Mouse (Mus musculus) neural tube, embryonic 12.5 days (tissue): Measurements from ENCODE around the gene Hist3h2ba. TPM values are rescaled to one million over a fixed set of nuclear protein-coding genes. Genes with fewer than 3 reads are reported as not detected.

Experiments used
- ATAC-seq: fragments of 200-750 bp; cut with Nextera tagmentation; 2 replicates; pipeline ENCODE4 v1.8.0; 2017; ENCODE audit warnings: low read depth, mild to moderate bottlenecking, moderate TSS enrichment, moderate library complexity; ENCODE audit not compliant: low FRiP score
- H3K27ac ChIP-seq: fragments of 300-500 bp; sonication (generic); 2 replicates; pipeline ENCODE4 v1.5.1; 2016
- H3K27me3 ChIP-seq: fragments of 300-500 bp; sonication (generic); replicated peaks from 2 replicates; pipeline ENCODE4 v1.6.1; 2016; ENCODE audit warnings: mild to moderate bottlenecking
- H3K36me3 ChIP-seq: fragments of 300-500 bp; sonication (generic); 2 replicates; pipeline ENCODE4 v1.6.1; 2016; ENCODE audit warnings: mild to moderate bottlenecking
- H3K4me1 ChIP-seq: fragments of 300-500 bp; sonication (generic); 2 replicates; pipeline ENCODE4 v1.6.1; 2016
- H3K4me2 ChIP-seq: fragments of 300-500 bp; sonication (generic); replicated peaks from 2 replicates; pipeline ENCODE4 v1.6.1; 2016; ENCODE audit warnings: mild to moderate bottlenecking
- H3K4me3 ChIP-seq: fragments of 300-500 bp; sonication (generic); 2 replicates; pipeline ENCODE4 v1.5.1; 2016
- H3K9ac ChIP-seq: fragments of 300-500 bp; sonication (generic); 2 replicates; pipeline ENCODE4 v1.6.1; 2016; ENCODE audit warnings: mild to moderate bottlenecking
- H3K9me3 ChIP-seq: fragments of 300-500 bp; sonication (generic); 2 replicates; pipeline ENCODE4 v1.6.1; 2016; ENCODE audit warnings: mild to moderate bottlenecking
- WGBS: fragments of 180-500 bp; shearing (Covaris S2); methylation state at CpG from one replicate; pipeline ENCODE4 v1.1.7; 2016; 5-methylcytosine and 5-hydroxymethylcytosine counted together
- polyA plus RNA-seq: library from polyadenylated mRNA; unstranded; fragments of >200 nt; fragmentation: Nextera tagmentation; extraction: Ambion mirVana; gene quantifications from 2 replicates; pipeline ENCODE4 v1.2.1, GENCODE M21; 2016

The Hist3h2ba gene
- polyA plus RNA-seq, 1 experiment from 2014 or later: 167 TPM

DNA sequence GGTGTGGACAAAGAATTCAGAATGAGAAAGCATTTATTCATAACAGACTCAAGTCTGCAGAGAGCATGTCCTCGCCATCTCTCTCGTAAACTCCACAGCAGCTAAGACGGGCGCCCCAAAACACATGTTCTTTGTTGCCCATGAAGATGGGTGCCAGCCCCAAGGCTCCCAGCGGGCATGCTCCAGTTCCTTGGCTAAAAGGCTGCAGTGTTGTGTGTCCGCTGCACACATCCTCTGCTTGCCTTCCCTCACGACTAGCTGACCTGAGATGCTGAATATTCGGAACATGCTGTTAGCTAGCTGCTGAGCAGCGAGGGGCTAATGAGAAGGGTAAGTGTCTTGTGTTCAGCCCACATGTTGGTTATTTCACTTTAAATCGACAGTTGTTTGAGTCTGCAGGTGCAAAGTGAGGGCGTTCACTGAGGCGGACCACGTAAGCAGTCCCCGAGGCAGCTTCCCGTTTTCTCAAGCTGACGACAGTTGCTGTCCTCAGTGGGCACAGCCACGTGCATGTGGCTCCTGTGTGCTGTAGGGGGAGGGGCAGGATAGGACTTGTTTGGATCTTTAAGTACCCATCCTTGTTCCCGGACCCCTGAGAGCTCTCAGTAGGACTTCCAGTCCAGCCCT is 33.9 kb downstream of the Hist3h2ba start:
- 88% methylated on average over 18 of the region's 18 CpGs for WGBS
- ATAC-seq: no peak

DNA sequence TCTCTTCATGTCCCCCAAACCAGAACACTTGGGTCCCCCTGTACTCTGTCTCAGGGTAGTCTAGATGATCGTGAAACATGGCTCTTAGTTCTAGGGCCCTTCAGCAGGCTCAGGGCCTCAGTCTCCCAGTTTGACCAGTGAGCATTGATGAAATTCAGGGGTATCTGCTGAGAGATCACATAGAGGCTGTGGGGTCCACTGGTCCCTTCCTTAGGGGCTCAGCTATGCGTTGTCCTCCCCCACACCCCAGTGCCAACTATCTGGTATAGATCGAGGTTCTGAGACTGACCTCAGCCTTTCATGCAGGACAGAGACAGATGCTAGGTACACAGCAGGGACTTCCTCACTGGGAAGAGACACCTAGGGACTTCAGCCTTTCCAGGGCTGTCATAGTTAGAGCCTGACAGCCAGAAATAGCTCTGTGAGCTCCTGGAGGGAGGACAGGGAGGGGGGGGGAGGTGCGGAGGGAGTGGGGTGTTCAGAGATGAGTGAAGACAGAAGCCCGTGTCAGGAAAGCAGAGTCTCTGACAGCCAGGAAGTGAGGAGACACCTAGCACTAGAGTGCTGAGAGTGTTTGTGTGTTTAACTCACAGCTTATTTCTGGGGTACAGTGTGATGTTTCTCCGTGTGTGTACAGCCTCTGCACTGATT is 35.1 kb downstream of the Hist3h2ba start:
- Histone ChIP-seq H3K36me3 (peaks cover 62% of the 10 kb centered on the region), H3K4me3 (no peak overlapping the region), H3K9ac (no peak overlapping the region), H3K4me1 (peaks cover 28% of the 10 kb centered on the region), H3K27me3 (no peaks in the 10 kb centered on the region), H3K9me3 (no peaks in the 10 kb centered on the region), H3K4me2 (no peak overlapping the region), H3K27ac (no peak overlapping the region)
- WGBS: 90% methylated on average over 6 of the region's 6 CpGs
- no peak for ATAC-seq

More for the DNA sequence above, 33.9 kb downstream of the Hist3h2ba start:
- no peak overlapping the region for H3K27ac ChIP-seq
- peaks cover 51% of the 10 kb centered on the region for H3K36me3 ChIP-seq
- no peak overlapping the region for H3K4me2 ChIP-seq
- H3K9ac ChIP-seq: no peak overlapping the region
- H3K4me3 ChIP-seq: no peak overlapping the region
- peaks cover 32% of the 10 kb centered on the region for H3K4me1 ChIP-seq
- no peaks in the 10 kb centered on the region for H3K27me3 ChIP-seq
- no peaks in the 10 kb centered on the region for H3K9me3 ChIP-seq

DNA sequence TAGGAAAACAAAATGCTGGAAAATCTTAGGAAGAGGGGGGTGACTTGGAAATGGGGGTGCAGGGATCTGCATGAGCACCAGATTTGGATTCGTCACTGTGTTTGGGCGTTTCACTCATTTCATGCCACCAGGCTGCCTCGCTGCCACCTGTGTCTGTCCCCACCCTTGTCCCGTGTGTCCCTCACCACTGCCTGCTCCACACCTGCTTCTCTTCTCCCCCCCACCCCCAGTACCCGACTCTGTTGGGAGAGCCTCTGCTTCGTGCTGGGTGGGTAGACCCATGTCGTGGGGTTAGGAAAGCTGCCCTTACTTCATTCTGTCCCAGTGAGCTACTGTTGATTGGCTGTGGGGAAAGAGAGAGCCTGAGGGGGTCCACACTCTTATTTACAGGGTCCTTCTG is 35.9 kb downstream of the Hist3h2ba start:
- Histone ChIP-seq H3K9ac (no peak overlapping the region), H3K4me2 (no peak overlapping the region), H3K36me3 (peaks cover 71% of the 10 kb centered on the region), H3K4me1 (peaks cover 19% of the 10 kb centered on the region), H3K4me3 (no peak overlapping the region), H3K9me3 (no peaks in the 10 kb centered on the region), H3K27me3 (no peaks in the 10 kb centered on the region), H3K27ac (no peak overlapping the region)
- 94% methylated on average over 7 of the region's 7 CpGs for WGBS
- no peak for ATAC-seq

DNA sequence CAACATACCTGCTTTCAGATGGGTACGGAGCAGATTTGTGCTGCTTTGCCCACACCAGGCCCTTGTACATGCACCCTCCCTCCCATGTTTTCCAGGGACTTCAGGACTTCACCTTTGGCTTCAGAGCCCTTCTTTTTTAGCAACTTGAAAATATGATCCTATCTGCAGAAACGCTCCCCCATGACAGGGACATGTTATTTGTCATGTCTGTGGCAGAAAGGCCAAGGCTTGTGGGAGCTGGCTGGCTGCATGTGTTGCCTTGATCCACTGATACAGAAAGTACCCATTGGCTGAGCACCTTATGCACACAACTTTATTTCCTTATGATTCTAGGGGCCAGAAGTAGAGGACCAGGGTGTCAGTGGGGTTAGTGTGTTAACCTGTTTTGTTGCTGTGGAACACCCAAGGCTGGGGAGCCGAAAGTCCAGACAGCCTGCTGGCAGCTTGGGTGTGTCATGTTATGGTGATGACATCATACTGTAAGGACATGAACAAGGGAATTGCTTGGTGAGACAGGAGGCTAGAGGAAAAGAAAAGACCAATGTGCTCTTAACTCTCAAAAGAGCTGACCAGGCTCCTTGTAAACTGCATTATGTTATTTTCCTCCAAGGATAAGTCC is 36.7 kb downstream of the Hist3h2ba start:
- Histone ChIP-seq H3K4me3 (no peak overlapping the region), H3K27ac (no peak overlapping the region), H3K36me3 (peaks cover 78% of the 10 kb centered on the region), H3K4me2 (no peak overlapping the region), H3K9me3 (no peaks in the 10 kb centered on the region), H3K9ac (no peak overlapping the region), H3K4me1 (peaks cover 12% of the 10 kb centered on the region), H3K27me3 (no peaks in the 10 kb centered on the region)
- WGBS: 98% methylated on average over 3 of the region's 3 CpGs
- no peak for ATAC-seq

DNA sequence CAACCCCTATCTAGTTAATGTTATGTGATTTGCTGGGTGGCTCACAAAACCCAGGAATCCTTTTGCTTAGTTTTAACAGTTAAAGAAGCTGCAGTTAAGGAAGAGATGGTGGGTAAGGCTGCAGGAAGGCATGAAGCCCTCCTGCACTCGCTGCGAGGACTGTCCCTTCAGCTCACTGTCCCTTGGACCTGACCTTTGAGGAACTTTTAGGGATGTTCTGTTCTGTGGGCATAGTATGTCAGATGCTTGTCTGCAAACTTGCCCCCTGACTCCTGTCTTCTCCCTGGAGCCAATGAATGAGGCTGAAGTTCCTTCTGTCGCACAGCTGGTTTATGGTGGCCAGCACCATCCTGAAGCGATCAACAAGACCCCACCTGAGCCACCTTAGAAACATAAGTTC is 40.4 kb downstream of the Hist3h2ba start:
- H3K27me3 ChIP-seq: peaks cover 9% of the 10 kb centered on the region
- H3K4me3 ChIP-seq: no peak overlapping the region
- H3K4me1 ChIP-seq: peaks cover 3% of the 10 kb centered on the region; the same call in 1 of the 2 replicates
- H3K27ac ChIP-seq: no peak overlapping the region
- H3K9ac ChIP-seq: no peak overlapping the region
- no peak overlapping the region for H3K4me2 ChIP-seq
- WGBS: 95% methylated on average over 4 of the region's 4 CpGs
- ATAC-seq: no peak
- H3K36me3 ChIP-seq: peaks cover 65% of the 10 kb centered on the region
- H3K9me3 ChIP-seq: no peaks in the 10 kb centered on the region

DNA sequence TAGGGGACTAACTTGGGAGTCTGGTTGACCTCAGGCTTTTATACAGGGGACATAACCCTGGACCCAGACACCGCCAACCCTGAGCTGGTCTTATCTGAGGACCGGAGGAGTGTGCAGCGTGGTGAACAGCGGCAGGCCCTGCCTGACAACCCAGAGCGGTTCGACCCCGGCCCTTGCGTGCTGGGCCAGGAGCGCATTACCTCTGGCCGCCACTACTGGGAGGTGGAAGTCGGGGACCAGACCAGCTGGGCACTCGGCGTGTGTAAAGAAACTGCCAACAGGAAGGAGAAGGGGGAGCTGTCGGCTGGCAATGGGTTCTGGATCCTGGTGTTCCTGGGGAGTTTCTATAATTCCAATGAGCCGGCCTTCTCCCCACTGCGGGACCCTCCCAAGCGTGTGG is 41.4 kb downstream of the Hist3h2ba start:
- H3K4me3 ChIP-seq: no peak overlapping the region
- WGBS: 91% methylated on average over 17 of the region's 17 CpGs
- H3K36me3 ChIP-seq: peaks cover 56% of the 10 kb centered on the region
- no peak overlapping the region for H3K4me2 ChIP-seq
- peaks cover 19% of the 10 kb centered on the region for H3K27me3 ChIP-seq
- peaks cover 10% of the 10 kb centered on the region; the same call in 1 of the 2 replicates for H3K4me1 ChIP-seq
- H3K27ac ChIP-seq: no peak overlapping the region
- no peak for ATAC-seq
- no peak overlapping the region for H3K9ac ChIP-seq
- H3K9me3 ChIP-seq: no peaks in the 10 kb centered on the region

DNA sequence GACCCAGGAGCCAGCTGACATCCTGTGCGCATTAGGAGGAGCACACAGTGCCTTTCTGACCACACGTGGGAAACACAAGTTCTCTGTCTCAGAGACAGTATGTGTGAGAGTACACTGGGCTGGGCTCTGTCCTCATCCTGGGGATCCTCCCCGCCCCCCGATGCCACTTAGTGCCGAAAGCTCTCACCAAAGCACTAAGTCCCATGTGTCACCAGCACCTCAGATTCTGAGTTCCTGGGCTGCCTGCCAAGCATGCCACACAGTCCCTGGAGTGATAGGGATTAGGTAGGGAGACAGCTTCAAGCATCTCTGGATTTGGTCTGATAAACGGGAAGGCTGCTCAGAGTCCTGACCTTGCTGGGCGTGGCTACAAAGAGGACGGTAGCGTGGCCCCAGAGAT is 42.1 kb downstream of the Hist3h2ba start:
- Histone ChIP-seq H3K36me3 (peaks cover 49% of the 10 kb centered on the region), H3K4me3 (no peak overlapping the region), H3K27me3 (peaks cover 25% of the 10 kb centered on the region), H3K9ac (no peak overlapping the region), H3K9me3 (no peaks in the 10 kb centered on the region), H3K27ac (no peak overlapping the region), H3K4me1 (peaks cover 10% of the 10 kb centered on the region; the same call in 1 of the 2 replicates), H3K4me2 (no peak overlapping the region)
- ATAC-seq: no peak
- 88% methylated on average over 9 of the region's 9 CpGs for WGBS

DNA sequence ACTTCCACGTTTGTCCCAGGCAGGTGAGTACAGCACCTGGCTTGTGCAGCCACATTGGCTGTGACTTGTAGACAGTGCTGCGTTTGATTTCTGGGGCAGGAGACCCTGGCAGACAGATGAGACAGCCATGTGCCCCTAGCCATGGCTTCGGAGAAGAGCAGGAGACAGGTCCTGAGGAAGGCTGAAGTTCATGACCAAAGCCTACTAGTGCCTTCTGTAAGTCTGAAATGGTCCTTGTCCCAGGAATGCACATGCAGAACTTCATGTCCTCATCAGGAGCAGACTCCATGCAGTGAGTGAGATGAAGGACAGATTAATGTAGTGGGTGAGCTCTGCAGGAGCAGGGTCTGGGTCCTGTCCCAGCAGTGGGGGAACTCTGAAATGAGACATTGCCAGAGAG is 43.2 kb downstream of the Hist3h2ba start:
- no peak overlapping the region for H3K27ac ChIP-seq
- no peak overlapping the region for H3K4me3 ChIP-seq
- no peak overlapping the region for H3K9ac ChIP-seq
- 85% methylated on average over 3 of the region's 3 CpGs for WGBS
- peaks cover 26% of the 10 kb centered on the region for H3K27me3 ChIP-seq
- peaks cover 39% of the 10 kb centered on the region for H3K36me3 ChIP-seq
- no peak overlapping the region for H3K4me2 ChIP-seq
- ATAC-seq: no peak
- H3K4me1 ChIP-seq: peaks cover 10% of the 10 kb centered on the region; the same call in 1 of the 2 replicates
- H3K9me3 ChIP-seq: no peaks in the 10 kb centered on the region

DNA sequence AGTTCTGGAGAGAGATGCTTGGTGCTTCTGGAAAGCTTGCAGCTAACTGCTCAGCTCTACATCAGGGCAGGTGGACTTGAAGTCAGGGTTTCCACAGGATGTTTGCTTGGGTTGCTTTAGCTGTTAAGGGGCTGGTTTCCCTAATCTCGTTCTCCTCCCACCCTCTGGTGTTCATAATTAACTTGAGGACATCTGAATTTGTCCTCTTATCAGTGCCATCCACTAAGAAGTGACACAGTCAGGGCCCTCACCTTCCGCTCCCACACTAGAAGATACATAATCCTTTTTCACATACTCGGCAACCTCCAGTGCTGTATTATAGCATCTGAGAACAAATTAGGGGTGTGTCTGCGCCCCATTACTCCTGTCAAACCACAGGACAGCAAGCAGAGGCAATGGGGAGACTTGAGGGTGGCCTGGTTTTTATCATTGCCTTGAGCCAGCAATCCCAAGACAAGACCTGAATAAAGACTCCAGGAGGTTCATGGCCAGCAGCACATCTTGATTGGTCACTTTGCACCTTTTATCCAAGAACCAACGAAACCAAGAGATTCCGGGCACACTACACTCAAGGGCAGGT is 44.5 kb downstream of the Hist3h2ba start:
- H3K9me3 ChIP-seq: no peaks in the 10 kb centered on the region
- 85% methylated on average over 6 of the region's 6 CpGs for WGBS

DNA sequence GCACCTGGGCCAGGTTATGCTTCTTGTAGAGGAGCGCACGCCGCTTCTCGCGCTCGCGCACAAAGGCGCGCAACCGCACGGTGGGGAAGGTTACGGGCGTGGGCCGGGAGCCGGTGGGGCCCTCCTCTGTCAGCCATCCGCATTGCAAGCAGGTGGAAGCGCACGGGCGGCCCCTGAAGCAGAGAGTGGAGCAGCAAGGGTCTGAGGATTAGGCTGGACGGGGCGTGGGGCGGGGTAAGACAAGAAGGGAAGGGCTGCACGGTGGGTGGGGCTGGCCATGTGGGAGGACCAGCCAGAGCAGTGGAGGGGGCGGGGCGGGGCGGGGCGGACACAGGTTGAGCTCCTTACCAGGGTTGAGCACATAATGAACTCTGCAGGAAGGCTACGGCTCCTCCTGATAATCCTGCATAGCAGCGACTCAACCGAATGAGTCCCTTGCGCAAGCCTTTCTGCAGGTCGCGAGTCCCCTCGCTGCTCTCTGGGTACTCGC is 45.7 kb downstream of the Hist3h2ba start:
- peaks cover 15% of the 10 kb centered on the region for H3K36me3 ChIP-seq
- WGBS: 1% methylated on average over 33 of the region's 35 CpGs
- peak; percentile 50; the same call in 1 of the 2 replicates for ATAC-seq
- peaks cover 26% of the 10 kb centered on the region for H3K27me3 ChIP-seq
- no peaks in the 10 kb centered on the region for H3K9me3 ChIP-seq
- H3K9ac ChIP-seq: 0 out of 2 replicates have a peak overlapping the region, but pooled peaks have one; percentile 9
- H3K4me2 ChIP-seq: peak overlapping the region; percentile 61
- no peak overlapping the region for H3K27ac ChIP-seq
- peaks cover 10% of the 10 kb centered on the region; the same call in 1 of the 2 replicates for H3K4me1 ChIP-seq
- peak overlapping the region; percentile 30 for H3K4me3 ChIP-seq

More for the DNA sequence above, 44.5 kb downstream of the Hist3h2ba start:
- no peak overlapping the region for H3K4me3 ChIP-seq
- peaks cover 27% of the 10 kb centered on the region for H3K36me3 ChIP-seq
- no peak overlapping the region for H3K9ac ChIP-seq
- peaks cover 10% of the 10 kb centered on the region; the same call in 1 of the 2 replicates for H3K4me1 ChIP-seq
- no peak overlapping the region for H3K4me2 ChIP-seq
- no peak for ATAC-seq
- no peak overlapping the region for H3K27ac ChIP-seq
- peaks cover 26% of the 10 kb centered on the region for H3K27me3 ChIP-seq

DNA sequence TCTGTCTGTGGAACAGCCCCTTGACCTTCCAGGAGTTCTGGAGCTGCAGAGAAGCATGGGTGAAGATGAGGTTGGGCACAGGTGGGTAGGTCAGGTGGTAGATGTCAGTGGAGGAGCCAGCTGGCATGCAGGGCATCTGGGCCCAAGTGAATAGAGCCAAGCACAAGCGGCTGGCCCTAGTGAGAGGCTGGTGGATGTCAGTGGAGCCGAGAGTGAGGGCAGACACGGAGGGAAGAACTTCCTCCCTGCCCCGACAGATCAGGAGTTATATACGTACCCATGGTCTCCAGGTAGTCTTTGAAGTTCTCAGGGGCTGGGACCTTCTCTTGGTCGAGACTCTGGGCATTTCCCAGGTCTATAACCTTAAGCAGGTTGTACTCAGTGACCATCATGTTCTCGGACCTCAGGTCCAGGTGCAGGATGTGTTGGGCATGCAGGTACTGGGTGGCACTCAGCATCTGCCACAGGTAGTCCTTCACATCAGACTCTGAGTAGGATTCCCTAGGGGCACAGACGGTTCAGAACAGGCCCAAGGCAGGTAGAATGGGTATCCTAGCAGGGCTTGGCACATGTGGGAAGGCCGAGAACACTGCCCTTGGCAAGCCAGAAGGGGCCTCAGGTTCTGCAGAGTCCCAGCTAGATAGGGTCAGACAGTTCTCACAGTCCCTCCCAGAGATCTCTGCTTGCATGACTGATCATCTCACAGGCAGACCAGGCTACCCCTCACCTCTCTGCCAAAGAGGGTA is 46.5 kb downstream of the Hist3h2ba start:
- H3K9me3 ChIP-seq: no peaks in the 10 kb centered on the region
- ATAC-seq: no peak
- peaks cover 26% of the 10 kb centered on the region for H3K27me3 ChIP-seq
- H3K27ac ChIP-seq: no peak overlapping the region
- no peak overlapping the region for H3K4me3 ChIP-seq
- WGBS: 78% methylated on average over 9 of the region's 9 CpGs
- no peak overlapping the region for H3K9ac ChIP-seq
- H3K36me3 ChIP-seq: peaks cover 7% of the 10 kb centered on the region; the same call in 1 of the 2 replicates
- H3K4me1 ChIP-seq: peaks cover 10% of the 10 kb centered on the region; the same call in 1 of the 2 replicates
- H3K4me2 ChIP-seq: peak overlapping the region; percentile 61
